Mouse (Mus musculus) kidney, postnatal 0 days (tissue): ENCODE measurements around the gene Elobl. TPM values are rescaled to one million over a fixed set of nuclear protein-coding genes. Genes with fewer than 3 reads are reported as not detected.
A peak's percentile ranks its signal among the peaks of the same experiment; 100 is the strongest.

Experiments used
- ATAC-seq: fragments of 200-750 bp; cut with Nextera tagmentation; replicated peaks from 2 replicates; pipeline ENCODE4 v1.8.0; 2017; ENCODE audit warnings: low read depth, moderate number of reproducible peaks, moderate TSS enrichment, moderate library complexity; ENCODE audit not compliant: low FRiP score
- DNase-seq: peaks from one replicate; pipeline ENCODE4 v3.0.0-alpha.2; 2016; ENCODE audit warnings: low spot score
- H3K27ac ChIP-seq: fragments of 300-500 bp; sonication (generic); 2 replicates; pipeline ENCODE4 v1.5.1; 2014; ENCODE audit warnings: mild to moderate bottlenecking
- H3K27me3 ChIP-seq: fragments of 300-500 bp; sonication (generic); 2 replicates; pipeline ENCODE4 v1.6.1; 2014; ENCODE audit warnings: low read length, mixed read lengths; ENCODE audit not compliant: insufficient read depth
- H3K36me3 ChIP-seq: fragments of 300-500 bp; sonication (generic); 2 replicates; pipeline ENCODE4 v1.6.1; 2014; ENCODE audit warnings: low read length, mixed read lengths; ENCODE audit not compliant: insufficient read depth
- H3K4me1 ChIP-seq: fragments of 300-500 bp; sonication (generic); replicated peaks from 2 replicates; pipeline ENCODE4 v1.6.1; 2014; ENCODE audit warnings: antibody characterized with exemption, low read length, mixed read lengths; ENCODE audit not compliant: insufficient read depth
- H3K4me2 ChIP-seq: fragments of 300-500 bp; sonication (generic); 2 replicates; pipeline ENCODE4 v1.6.1; 2014; ENCODE audit warnings: mild to moderate bottlenecking, low read length, moderate library complexity, mixed read lengths
- H3K4me3 ChIP-seq: fragments of 300-500 bp; sonication (generic); replicated peaks from 2 replicates; pipeline ENCODE4 v1.5.1; 2014; ENCODE audit warnings: low read depth, low read length
- H3K9ac ChIP-seq: fragments of 300-500 bp; sonication (generic); 2 replicates; pipeline ENCODE4 v1.6.1; 2014; ENCODE audit warnings: low read depth, low read length
- H3K9me3 ChIP-seq: fragments of 300-500 bp; sonication (generic); replicated peaks from 2 replicates; pipeline ENCODE4 v1.6.1; 2016; ENCODE audit warnings: low read length, inconsistent platforms, mixed read lengths
- CTCF ChIP-seq: IDR thresholded peaks from 2 replicates; pipeline ENCODE4 v1.5.1; 2016; ENCODE audit warnings: antibody characterized with exemption, low read depth, mild to moderate bottlenecking, moderate library complexity
- WGBS: fragments of 180-500 bp; shearing (Covaris S2); extraction: QIAGEN DNeasy Blood & Tissue Kit; methylation state at CpG from one replicate; pipeline ENCODE4 v1.1.7; 2014; 5-methylcytosine and 5-hydroxymethylcytosine counted together
- polyA plus RNA-seq: library from polyadenylated mRNA; unstranded; fragments of >200 nt; fragmentation: Nextera tagmentation; extraction: Ambion mirVana; gene quantifications from 2 replicates; pipeline ENCODE4 v1.2.1, GENCODE M21; 2015

Gene Elobl
- polyA plus RNA-seq, 1 experiment from 2014 or later, result not detected

DNA sequence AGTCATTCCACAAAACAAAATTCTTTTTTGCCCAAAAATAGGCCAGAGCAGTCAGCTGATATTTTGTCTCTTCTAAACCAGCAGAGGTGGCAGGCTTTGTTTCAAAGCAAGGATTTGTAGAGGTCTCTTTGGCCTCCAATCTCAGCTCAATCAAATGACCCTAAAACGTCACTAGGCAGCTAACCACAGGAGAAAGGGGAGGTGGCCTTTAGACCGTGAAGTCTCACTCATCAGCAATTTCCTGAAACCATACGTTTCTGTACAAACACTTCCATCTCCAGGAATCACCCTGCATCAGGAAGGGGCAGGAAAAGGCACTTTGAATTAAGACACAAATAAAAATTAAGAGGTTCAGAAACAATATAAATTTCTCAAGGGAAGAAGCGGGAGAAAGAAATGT is 11.9 kb downstream of the Elobl start:
- H3K27ac ChIP-seq, result peak overlapping the region; percentile 78
- DNase-seq, result peak; percentile 81
- no peak; the same call in 1 of the 2 replicates for TF ChIP-seq CTCF

GRCm38 (mm10) chr11:88953582-88953981 is 13.1 kb downstream of the Elobl start:
- no peak overlapping the region for H3K4me3 ChIP-seq
- DNase-seq, result no peak
- no peak for ATAC-seq
- no peaks in the 10 kb centered on the region for H3K27me3 ChIP-seq
- 0 out of 2 replicates have a peak overlapping the region, but pooled peaks have one; percentile 0 for H3K4me2 ChIP-seq
- H3K9me3 ChIP-seq, result no peaks in the 10 kb centered on the region
- no peak overlapping the region for H3K9ac ChIP-seq
- H3K36me3 ChIP-seq, result peaks cover 9% of the 10 kb centered on the region; the same call in 1 of the 2 replicates
- TF ChIP-seq CTCF, result no peak
- no peak overlapping the region for H3K27ac ChIP-seq
- no peaks in the 10 kb centered on the region for H3K4me1 ChIP-seq
- 92% methylated on average over 3 of the region's 3 CpGs for WGBS

More for the DNA sequence above, 11.9 kb downstream of the Elobl start:
- no peaks in the 10 kb centered on the region for H3K9me3 ChIP-seq
- 0 out of 2 replicates have a peak, but pooled peaks cover 2% of the 10 kb centered on the region for H3K36me3 ChIP-seq
- H3K4me1 ChIP-seq, result no peaks in the 10 kb centered on the region
- peak overlapping the region; percentile 53; the same call in 1 of the 2 replicates for H3K9ac ChIP-seq
- ATAC-seq, result peak; percentile 74
- H3K4me2 ChIP-seq, result peak overlapping the region; percentile 57
- no peaks in the 10 kb centered on the region for H3K27me3 ChIP-seq
- WGBS, result 0% methylated on average over 4 of the region's 4 CpGs
- peak overlapping the region; percentile 59 for H3K4me3 ChIP-seq

DNA sequence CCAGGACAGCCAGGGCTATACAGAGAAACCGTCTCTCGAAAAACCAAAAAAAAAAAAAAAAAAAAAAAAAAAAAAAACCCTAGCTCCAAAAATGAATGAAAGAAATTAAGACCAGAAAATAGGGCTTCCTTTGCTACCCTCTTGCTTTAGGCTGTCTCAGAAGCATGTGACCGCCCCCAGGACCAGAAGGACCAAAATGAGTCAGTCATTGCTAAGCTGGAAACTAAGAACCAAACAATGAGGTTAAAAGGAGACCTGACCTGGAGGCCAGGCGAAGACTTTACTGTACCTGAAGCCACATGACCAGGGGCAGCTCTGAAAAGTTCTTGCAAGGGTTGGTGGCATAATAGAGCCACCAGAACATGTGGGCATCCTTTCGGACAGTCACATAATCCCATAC is 14.6 kb downstream of the Elobl start:
- ATAC-seq, result no peak
- DNase-seq, result no peak
- Histone ChIP-seq H3K4me2 (no peak overlapping the region), H3K27me3 (no peaks in the 10 kb centered on the region), H3K27ac (no peak overlapping the region), H3K9ac (no peak overlapping the region), H3K9me3 (no peaks in the 10 kb centered on the region), H3K36me3 (peaks cover 9% of the 10 kb centered on the region; the same call in 1 of the 2 replicates), H3K4me3 (no peak overlapping the region), H3K4me1 (no peaks in the 10 kb centered on the region)
- WGBS, result 89% methylated on average over 5 of the region's 5 CpGs
- no peak for TF ChIP-seq CTCF

DNA sequence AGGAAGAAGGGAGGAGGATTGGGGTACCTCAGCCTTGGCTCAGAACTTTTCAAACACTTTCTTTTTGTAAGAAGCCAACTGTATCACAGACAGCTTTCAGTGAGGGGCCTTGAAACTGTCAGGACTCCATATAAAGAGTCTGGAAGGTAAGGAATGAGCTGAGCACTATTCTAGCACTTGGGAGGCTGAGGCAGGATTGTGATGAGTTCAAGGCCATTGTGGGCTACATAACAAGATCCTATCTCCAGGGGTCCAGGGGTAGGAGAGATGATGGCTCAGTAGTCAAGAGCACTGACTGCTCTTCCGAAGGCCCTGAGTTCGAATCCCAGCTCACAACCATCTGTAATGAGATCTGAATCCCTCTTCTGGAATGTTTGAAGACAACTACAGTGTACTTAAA is 15.2 kb downstream of the Elobl start:
- no peaks in the 10 kb centered on the region for H3K4me1 ChIP-seq
- no peaks in the 10 kb centered on the region for H3K27me3 ChIP-seq
- DNase-seq (no peak), ATAC-seq (no peak)
- H3K9me3 ChIP-seq, result no peaks in the 10 kb centered on the region
- H3K4me3 ChIP-seq, result no peak overlapping the region
- WGBS, result 93% methylated on average over 2 of the region's 2 CpGs
- H3K36me3 ChIP-seq, result peaks cover 13% of the 10 kb centered on the region; the same call in 1 of the 2 replicates
- no peak overlapping the region for H3K4me2 ChIP-seq
- no peak for TF ChIP-seq CTCF
- H3K27ac ChIP-seq, result no peak overlapping the region
- no peak overlapping the region for H3K9ac ChIP-seq

DNA sequence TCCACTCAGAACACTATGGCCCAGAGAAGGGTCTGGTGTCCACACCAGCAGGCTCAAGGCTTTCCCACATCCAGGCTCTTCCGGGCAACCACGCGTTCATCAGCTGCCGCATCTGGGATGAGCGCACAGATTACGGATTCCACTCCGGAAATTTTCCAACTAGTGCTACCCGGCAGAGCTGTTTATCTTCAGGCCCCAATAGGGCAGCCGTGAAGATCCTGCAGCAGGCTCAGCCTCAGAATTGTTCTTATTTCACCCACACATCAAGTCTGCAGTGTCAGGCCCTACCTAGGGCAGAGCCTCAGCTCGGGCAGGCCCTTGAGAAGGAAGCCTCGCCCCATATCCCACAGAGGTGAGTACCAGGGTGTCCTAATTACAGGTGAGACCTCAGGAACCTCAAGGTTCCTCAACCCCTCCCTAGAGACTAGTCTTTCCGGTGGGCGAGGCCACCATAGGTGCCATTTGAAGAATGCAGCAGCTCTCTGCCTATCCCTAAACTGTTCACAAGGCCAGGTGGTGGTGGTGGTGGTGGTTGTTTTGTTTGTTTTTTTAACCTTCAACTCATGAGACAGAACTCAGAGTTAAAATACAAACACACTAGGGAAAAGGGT is 16.0 kb downstream of the Elobl start:
- no peaks in the 10 kb centered on the region for H3K27me3 ChIP-seq
- H3K9me3 ChIP-seq, result no peaks in the 10 kb centered on the region
- H3K4me2 ChIP-seq, result no peak overlapping the region
- no peaks in the 10 kb centered on the region for H3K4me1 ChIP-seq
- no peak overlapping the region for H3K27ac ChIP-seq
- TF ChIP-seq CTCF, result no peak
- H3K9ac ChIP-seq, result no peak overlapping the region
- ATAC-seq (no peak), DNase-seq (no peak)
- H3K4me3 ChIP-seq, result no peak overlapping the region
- WGBS, result 88% methylated on average over 13 of the region's 13 CpGs
- H3K36me3 ChIP-seq, result peaks cover 13% of the 10 kb centered on the region; the same call in 1 of the 2 replicates

DNA sequence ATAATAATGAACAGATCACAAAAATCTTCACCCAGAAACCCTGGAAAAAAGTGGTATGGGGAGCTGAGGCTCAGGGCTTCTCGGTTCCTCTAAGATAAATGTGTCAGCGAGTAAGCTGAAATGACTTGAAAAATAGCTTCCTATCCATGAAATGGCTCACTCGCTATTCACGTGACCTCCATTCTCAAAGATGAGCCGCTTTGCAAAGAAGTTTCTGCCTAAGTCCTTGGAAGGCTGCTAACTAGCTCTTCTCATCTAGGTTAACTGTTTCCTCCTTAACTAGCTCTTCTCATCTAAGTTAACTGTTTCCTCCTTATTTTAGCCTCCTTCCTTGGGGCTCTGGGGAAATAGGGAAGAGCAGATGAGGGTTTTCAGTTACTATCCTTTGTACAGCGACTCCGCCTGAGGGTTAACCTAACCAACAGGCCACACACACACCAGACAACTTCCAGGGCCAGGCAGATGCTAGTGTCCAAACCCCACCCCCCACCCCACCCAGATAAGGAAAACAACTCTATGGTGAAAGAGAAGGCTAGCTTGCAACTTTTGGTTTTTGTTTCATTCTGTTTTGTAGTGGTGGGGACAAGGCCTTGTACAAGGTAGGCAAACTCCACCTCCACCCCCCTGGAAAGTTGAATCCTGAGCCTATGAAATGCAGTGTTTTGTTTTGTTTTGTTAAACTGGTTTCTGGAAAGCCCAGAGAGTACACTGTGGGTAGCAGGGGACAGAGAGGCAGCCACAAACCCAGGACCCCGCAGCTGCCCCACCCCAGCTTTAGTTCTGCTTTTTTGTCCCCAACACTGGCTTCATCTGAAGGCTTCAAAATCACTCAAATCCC is 16.7 kb downstream of the Elobl start:
- H3K27me3 ChIP-seq, result no peaks in the 10 kb centered on the region
- no peak overlapping the region for H3K4me3 ChIP-seq
- DNase-seq (no peak), ATAC-seq (no peak)
- H3K27ac ChIP-seq, result no peak overlapping the region
- no peak for TF ChIP-seq CTCF
- H3K9ac ChIP-seq, result no peak overlapping the region
- WGBS, result 82% methylated on average over 8 of the region's 8 CpGs
- H3K4me1 ChIP-seq, result no peaks in the 10 kb centered on the region
- no peaks in the 10 kb centered on the region for H3K9me3 ChIP-seq
- H3K4me2 ChIP-seq, result no peak overlapping the region
- H3K36me3 ChIP-seq, result peaks cover 13% of the 10 kb centered on the region; the same call in 1 of the 2 replicates
